Mouse (Mus musculus) intestine, embryonic 14.5 days (tissue): Measurements from ENCODE around the gene Ryr1. TPM values are rescaled to one million over a fixed set of nuclear protein-coding genes. Genes with fewer than 3 reads are reported as not detected.

ENCODE experiments used
- ATAC-seq: fragments of 200-750 bp; cut with Nextera tagmentation; replicated peaks from 2 replicates; pipeline ENCODE4 v1.8.0; 2017; ENCODE audit warnings: low read depth, moderate number of reproducible peaks, moderate TSS enrichment, moderate library complexity; ENCODE audit not compliant: low FRiP score, low TSS enrichment
- DNase-seq: peaks from one replicate; pipeline ENCODE4 v3.0.0-alpha.2; 2018; ENCODE audit warnings: low spot score
- H3K27ac ChIP-seq: fragments of 300-500 bp; sonication (generic); 2 replicates; pipeline ENCODE4 v1.5.1; 2014; ENCODE audit warnings: low read depth, mild to moderate bottlenecking, control low read depth
- H3K27me3 ChIP-seq: fragments of 300-500 bp; sonication (generic); replicated peaks from 2 replicates; pipeline ENCODE4 v1.6.1; 2014; ENCODE audit warnings: low read length, control low read depth; ENCODE audit not compliant: control insufficient read depth, insufficient read depth
- H3K36me3 ChIP-seq: fragments of 300-500 bp; sonication (generic); 2 replicates; pipeline ENCODE4 v1.6.1; 2014; ENCODE audit warnings: low read length, control low read depth; ENCODE audit not compliant: control insufficient read depth, insufficient read depth
- H3K4me1 ChIP-seq: fragments of 300-500 bp; sonication (generic); replicated peaks from 2 replicates; pipeline ENCODE4 v1.6.1; 2014; ENCODE audit warnings: low read length, control low read depth, mixed read lengths; ENCODE audit not compliant: control insufficient read depth, insufficient read depth
- H3K4me2 ChIP-seq: fragments of 300-500 bp; sonication (generic); 2 replicates; pipeline ENCODE4 v1.6.1; 2014; ENCODE audit warnings: low read length
- H3K4me3 ChIP-seq: fragments of 300-500 bp; sonication (generic); 2 replicates; pipeline ENCODE4 v1.5.1; 2014; ENCODE audit warnings: low read depth, low read length, control low read depth, mixed read lengths
- H3K9ac ChIP-seq: fragments of 300-500 bp; sonication (generic); 2 replicates; pipeline ENCODE4 v1.6.1; 2014; ENCODE audit warnings: mild to moderate bottlenecking, low read length
- H3K9me3 ChIP-seq: fragments of 300-500 bp; sonication (generic); 2 replicates; pipeline ENCODE4 v1.6.1; 2016; ENCODE audit warnings: low read length, control low read depth; ENCODE audit not compliant: control insufficient read depth
- WGBS: fragments of 180-500 bp; shearing (Covaris S2); extraction: QIAGEN DNeasy Blood & Tissue Kit; methylation state at CpG from one replicate; pipeline ENCODE4 v1.1.7; 2014; 5-methylcytosine and 5-hydroxymethylcytosine counted together
- polyA plus RNA-seq: library from polyadenylated mRNA; unstranded; fragments of >200 nt; fragmentation: Nextera tagmentation; extraction: Ambion mirVana; gene quantifications from 2 replicates; pipeline ENCODE4 v1.2.1, GENCODE M21; 2014

The Ryr1 gene
- polyA plus RNA-seq, 1 experiment from 2014 or later: 0.80 TPM

- 82% methylated on average over 6 of the region's 6 CpGs for WGBS
- no peak for ATAC-seq
Measured at GRCm38 (mm10) chr7:29028761-29029160, 96.2 kb downstream of the Ryr1 start.

GRCm38 (mm10) chr7:29026811-29027210 is 98.2 kb downstream of the Ryr1 start:
- Histone ChIP-seq H3K4me1 (no peaks in the 10 kb centered on the region), H3K36me3 (no peaks in the 10 kb centered on the region), H3K9ac (no peak overlapping the region), H3K27ac (no peak overlapping the region), H3K4me3 (no peak overlapping the region), H3K27me3 (no peaks in the 10 kb centered on the region), H3K4me2 (no peak overlapping the region), H3K9me3 (no peaks in the 10 kb centered on the region)
- ATAC-seq: no peak
- no peak for DNase-seq
- WGBS: 81% methylated on average over 4 of the region's 4 CpGs

More at GRCm38 (mm10) chr7:29028761-29029160, 96.2 kb downstream of the Ryr1 start:
- Histone ChIP-seq H3K4me3 (no peak overlapping the region), H3K36me3 (no peaks in the 10 kb centered on the region), H3K4me2 (no peak overlapping the region), H3K4me1 (no peaks in the 10 kb centered on the region), H3K9me3 (no peaks in the 10 kb centered on the region), H3K9ac (no peak overlapping the region), H3K27ac (no peak overlapping the region), H3K27me3 (no peaks in the 10 kb centered on the region)
- no peak for DNase-seq

GRCm38 (mm10) chr7:29026195-29026594 is 98.8 kb downstream of the Ryr1 start:
- no peak overlapping the region for H3K4me3 ChIP-seq
- no peaks in the 10 kb centered on the region for H3K27me3 ChIP-seq
- no peak overlapping the region for H3K4me2 ChIP-seq
- no peak overlapping the region for H3K9ac ChIP-seq
- ATAC-seq (no peak), DNase-seq (no peak)
- WGBS: 90% methylated on average over 5 of the region's 5 CpGs
- no peaks in the 10 kb centered on the region for H3K36me3 ChIP-seq
- H3K4me1 ChIP-seq: no peaks in the 10 kb centered on the region
- no peak overlapping the region for H3K27ac ChIP-seq
- H3K9me3 ChIP-seq: no peaks in the 10 kb centered on the region

GRCm38 (mm10) chr7:29025566-29025965 is 99.4 kb downstream of the Ryr1 start:
- no peak overlapping the region for H3K4me3 ChIP-seq
- peaks cover 5% of the 10 kb centered on the region for H3K27me3 ChIP-seq
- no peak for ATAC-seq
- no peak overlapping the region for H3K4me2 ChIP-seq
- H3K36me3 ChIP-seq: no peaks in the 10 kb centered on the region
- H3K4me1 ChIP-seq: no peaks in the 10 kb centered on the region
- no peaks in the 10 kb centered on the region for H3K9me3 ChIP-seq
- no peak overlapping the region for H3K27ac ChIP-seq
- 70% methylated on average over 7 of the region's 7 CpGs for WGBS
- no peak for DNase-seq
- no peak overlapping the region for H3K9ac ChIP-seq

GRCm38 (mm10) chr7:29023514-29023913 is 101.5 kb downstream of the Ryr1 start:
- H3K4me3 ChIP-seq: no peak overlapping the region
- ATAC-seq (no peak), DNase-seq (no peak)
- H3K27me3 ChIP-seq: peaks cover 25% of the 10 kb centered on the region
- WGBS: 83% methylated on average over 8 of the region's 8 CpGs
- H3K4me2 ChIP-seq: no peak overlapping the region
- no peaks in the 10 kb centered on the region for H3K36me3 ChIP-seq
- H3K9me3 ChIP-seq: no peaks in the 10 kb centered on the region
- H3K27ac ChIP-seq: no peak overlapping the region
- no peak overlapping the region for H3K9ac ChIP-seq
- peaks cover 4% of the 10 kb centered on the region; the same call in 1 of the 2 replicates for H3K4me1 ChIP-seq

- no peak for DNase-seq
- no peak overlapping the region for H3K4me3 ChIP-seq
- no peak overlapping the region for H3K27ac ChIP-seq
- no peaks in the 10 kb centered on the region for H3K36me3 ChIP-seq
- no peaks in the 10 kb centered on the region for H3K9me3 ChIP-seq
- no peak overlapping the region for H3K4me2 ChIP-seq
- H3K4me1 ChIP-seq: peaks cover 4% of the 10 kb centered on the region; the same call in 1 of the 2 replicates
- ATAC-seq: no peak
- peaks cover 36% of the 10 kb centered on the region for H3K27me3 ChIP-seq
- WGBS: 85% methylated on average over 8 of the region's 8 CpGs
- no peak overlapping the region for H3K9ac ChIP-seq
Measured at GRCm38 (mm10) chr7:29022479-29022878, 102.5 kb downstream of the Ryr1 start.

- H3K9ac ChIP-seq: peak overlapping the region; percentile 35; the same call in 1 of the 2 replicates
- H3K4me1 ChIP-seq: peaks cover 4% of the 10 kb centered on the region; the same call in 1 of the 2 replicates
- peaks cover 6% of the 10 kb centered on the region; the same call in 1 of the 2 replicates for H3K9me3 ChIP-seq
- peak overlapping the region; percentile 40 for H3K4me3 ChIP-seq
- H3K27ac ChIP-seq: no peak overlapping the region
- peak overlapping the region; percentile 62 for H3K4me2 ChIP-seq
- no peaks in the 10 kb centered on the region for H3K36me3 ChIP-seq
- H3K27me3 ChIP-seq: peaks cover 37% of the 10 kb centered on the region
- 3% methylated on average over 84 of the region's 88 CpGs for WGBS
- DNase-seq (peak; percentile 55), ATAC-seq (0 out of 2 replicates have a peak, but pooled peaks have one; percentile 42)
Measured at GRCm38 (mm10) chr7:29019447-29020220, 105.3 kb downstream of the Ryr1 start.

GRCm38 (mm10) chr7:29017222-29017621 is 107.8 kb downstream of the Ryr1 start:
- H3K27ac ChIP-seq: no peak overlapping the region
- peaks cover 4% of the 10 kb centered on the region; the same call in 1 of the 2 replicates for H3K4me1 ChIP-seq
- no peak overlapping the region for H3K4me3 ChIP-seq
- peaks cover 37% of the 10 kb centered on the region for H3K27me3 ChIP-seq
- no peak overlapping the region for H3K9ac ChIP-seq
- DNase-seq (no peak), ATAC-seq (no peak)
- no peak overlapping the region for H3K4me2 ChIP-seq
- WGBS: 74% methylated on average over 7 of the region's 7 CpGs
- no peaks in the 10 kb centered on the region for H3K36me3 ChIP-seq
- H3K9me3 ChIP-seq: peaks cover 6% of the 10 kb centered on the region; the same call in 1 of the 2 replicates

GRCm38 (mm10) chr7:29016440-29016839 is 108.5 kb downstream of the Ryr1 start:
- H3K9me3 ChIP-seq: peaks cover 6% of the 10 kb centered on the region; the same call in 1 of the 2 replicates
- H3K27ac ChIP-seq: no peak overlapping the region
- H3K4me2 ChIP-seq: no peak overlapping the region
- DNase-seq (no peak), ATAC-seq (no peak)
- H3K9ac ChIP-seq: no peak overlapping the region
- H3K4me3 ChIP-seq: no peak overlapping the region
- 85% methylated on average over 7 of the region's 7 CpGs for WGBS
- H3K27me3 ChIP-seq: peaks cover 37% of the 10 kb centered on the region
- H3K4me1 ChIP-seq: peaks cover 4% of the 10 kb centered on the region; the same call in 1 of the 2 replicates
- H3K36me3 ChIP-seq: no peaks in the 10 kb centered on the region
